Mouse (Mus musculus) naive thymus-derived CD4-positive, alpha-beta T cell, adult 2 months (primary cell): ENCODE results near the gene Exosc5.

ENCODE experiments used
- DNase-seq: peaks from one replicate; pipeline ENCODE4 v3.0.0-alpha.2; 2011; ENCODE audit warnings: low read depth

Gene Exosc5

DNA sequence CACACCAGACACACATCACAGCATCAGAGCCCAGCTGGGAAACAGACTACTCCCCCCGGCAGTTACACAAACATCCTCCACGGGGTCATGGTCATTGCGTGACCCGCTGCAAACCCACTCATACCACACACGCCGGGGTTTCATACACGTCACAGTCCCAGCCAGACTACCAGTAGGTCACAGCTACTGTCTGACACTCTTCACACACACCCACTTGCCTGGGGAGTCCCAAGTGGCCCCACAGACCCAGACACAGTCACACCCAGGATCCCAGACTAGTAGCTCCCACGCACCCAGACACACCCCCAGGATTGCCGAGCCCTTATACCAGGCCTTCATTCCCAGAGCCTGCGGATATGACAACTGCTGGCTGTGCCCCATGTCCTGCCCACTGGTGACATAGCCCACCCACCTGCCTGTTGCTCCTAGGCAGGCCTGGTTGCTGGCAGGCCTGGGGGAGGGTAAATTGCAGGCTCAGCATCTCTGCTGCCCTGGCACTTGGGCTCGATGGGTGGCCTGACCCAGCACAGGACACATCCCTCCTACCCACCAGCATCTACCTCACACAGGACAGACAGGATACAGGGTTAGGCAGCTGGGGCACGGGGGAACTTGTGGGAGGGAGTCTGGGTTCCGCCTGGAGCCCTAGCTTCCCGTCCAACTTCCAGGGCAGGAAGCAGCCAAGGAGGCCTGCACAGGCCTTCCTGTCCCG, 48.8 kb downstream of the Exosc5 start:
- no peak for DNase-seq

DNA sequence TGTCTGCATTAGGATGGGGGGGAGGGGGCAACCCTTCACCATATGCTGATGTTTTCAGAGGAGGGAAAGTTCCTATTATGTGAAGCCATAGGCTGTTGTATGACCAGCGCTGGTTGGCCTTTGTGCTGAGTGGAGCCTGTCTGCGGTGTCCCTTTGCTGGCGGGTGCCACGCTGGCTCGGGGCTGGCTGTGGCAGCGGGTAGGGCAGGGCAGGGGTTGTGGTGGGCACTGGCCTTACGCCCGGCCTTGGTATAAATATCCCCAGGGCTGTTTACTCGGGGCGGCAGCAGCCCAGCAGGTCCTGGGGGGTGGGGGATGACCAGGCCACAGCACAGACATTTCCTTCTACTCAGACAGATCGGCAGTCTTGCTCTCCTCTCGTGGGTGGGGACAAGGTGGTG, 51.0 kb downstream of the Exosc5 start:
- DNase-seq: no peak

DNA sequence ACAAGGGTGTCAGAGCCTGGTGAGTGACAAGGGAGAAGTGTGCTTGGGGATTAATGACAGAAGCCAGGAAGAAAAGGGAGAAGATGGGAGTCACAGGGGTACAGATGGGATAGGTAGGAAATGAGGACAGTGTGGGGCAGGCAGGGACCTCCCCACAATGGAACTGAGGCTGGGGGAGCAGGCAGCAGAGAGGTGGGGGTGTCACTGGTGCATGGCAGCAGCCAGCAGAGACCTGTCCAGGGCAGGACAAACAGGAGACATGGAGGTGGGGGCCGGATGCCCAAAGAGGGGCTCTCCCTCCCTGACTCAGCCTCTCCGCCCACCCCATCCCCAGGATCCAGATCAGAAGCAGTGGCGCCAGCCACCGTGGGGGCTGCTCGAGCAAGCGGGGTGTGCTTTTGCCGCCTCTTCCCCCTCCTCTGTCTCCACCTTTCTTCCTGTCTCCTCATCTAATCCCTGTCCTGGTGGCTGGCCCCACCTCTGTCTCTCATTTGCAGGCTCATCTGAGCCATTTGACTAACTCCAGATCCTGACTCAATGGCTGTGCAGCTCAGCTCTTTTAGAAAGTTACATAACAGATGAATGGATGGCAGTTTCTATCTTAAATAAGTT, 51.7 kb downstream of the Exosc5 start:
- no peak for DNase-seq

DNA sequence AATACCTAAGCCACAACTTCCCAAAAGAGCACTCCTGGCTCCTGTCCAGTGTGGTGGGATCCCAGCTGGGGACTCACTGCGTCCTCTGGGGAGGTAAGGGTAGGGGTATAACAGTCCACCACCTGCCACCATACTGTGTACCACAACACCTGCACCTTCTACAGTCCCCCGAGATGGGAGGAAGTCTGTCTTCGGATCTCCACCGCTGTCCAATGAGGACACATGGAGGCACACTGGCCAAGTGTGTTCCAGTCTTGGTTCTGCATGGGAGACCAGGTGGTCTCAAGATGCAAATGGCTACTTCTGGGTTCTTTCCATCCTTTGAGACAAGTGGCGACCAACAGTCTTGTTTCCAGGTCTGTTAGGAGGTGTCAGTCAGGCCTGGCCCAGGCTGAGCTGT, 52.2 kb downstream of the Exosc5 start:
- no peak for DNase-seq

DNA sequence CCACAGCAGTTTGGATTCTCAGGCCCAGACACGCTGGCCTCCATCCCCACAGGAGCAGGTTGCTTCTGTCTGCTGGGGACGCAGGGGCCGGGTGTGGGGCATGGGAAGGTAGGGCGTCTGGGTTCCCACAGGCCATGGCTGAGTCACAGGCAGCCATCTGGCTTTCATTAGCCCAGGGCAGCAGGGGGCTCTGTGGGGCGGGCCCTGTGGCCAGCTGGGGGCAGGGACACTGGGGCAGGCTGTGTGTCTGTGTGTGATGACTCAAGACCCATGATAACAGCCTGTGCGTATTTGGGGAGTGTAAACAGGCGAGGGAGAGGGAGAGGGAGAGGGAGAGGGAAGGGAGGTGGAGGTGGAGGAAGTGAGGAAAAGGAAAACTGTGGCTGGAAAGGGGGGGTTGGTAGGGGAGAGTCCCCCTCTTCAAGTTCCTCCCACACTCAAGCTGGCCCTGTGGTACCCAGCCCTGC, 52.8 kb downstream of the Exosc5 start:
- DNase-seq: no peak

DNA sequence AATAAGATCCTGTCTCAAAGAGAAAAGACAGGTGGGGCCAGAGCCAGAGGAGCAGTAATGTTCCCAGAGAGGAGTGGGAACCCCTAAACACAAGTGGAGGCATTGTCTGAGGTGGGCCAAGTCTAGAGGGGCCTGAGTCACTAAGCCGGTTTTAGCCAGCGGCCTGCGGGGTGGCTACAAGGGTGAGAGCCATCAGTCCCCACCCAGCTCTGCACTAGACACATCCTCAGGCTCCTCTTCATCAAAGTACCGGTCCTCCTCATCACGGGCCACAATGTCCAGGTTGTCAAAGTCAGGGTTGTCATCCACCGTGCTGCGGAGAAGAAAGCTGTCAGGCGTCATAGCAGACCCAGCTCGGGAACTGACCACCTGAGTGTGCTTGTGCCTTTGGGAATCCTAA, 53.8 kb downstream of the Exosc5 start:
- DNase-seq: no peak

DNA sequence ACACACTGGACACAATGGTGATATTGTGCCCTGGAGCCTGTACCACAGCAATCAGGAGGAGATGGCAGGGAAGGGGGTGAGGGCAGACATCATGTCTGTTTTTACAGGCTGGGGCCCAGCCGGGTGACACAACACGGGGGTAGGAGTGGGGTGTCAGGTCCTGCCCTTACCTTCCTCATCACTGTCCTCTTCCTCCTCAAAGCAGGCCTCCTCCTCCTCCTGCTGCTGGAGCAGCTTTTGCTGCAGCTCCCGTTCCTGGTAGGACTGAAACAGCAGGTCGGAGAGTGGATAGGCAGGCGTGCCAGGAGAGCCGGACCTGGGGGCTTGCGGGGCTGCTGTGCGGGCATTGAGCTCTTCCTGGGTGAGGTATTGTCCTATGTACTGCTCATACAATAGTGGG, 55.6 kb downstream of the Exosc5 start:
- DNase-seq: no peak

DNA sequence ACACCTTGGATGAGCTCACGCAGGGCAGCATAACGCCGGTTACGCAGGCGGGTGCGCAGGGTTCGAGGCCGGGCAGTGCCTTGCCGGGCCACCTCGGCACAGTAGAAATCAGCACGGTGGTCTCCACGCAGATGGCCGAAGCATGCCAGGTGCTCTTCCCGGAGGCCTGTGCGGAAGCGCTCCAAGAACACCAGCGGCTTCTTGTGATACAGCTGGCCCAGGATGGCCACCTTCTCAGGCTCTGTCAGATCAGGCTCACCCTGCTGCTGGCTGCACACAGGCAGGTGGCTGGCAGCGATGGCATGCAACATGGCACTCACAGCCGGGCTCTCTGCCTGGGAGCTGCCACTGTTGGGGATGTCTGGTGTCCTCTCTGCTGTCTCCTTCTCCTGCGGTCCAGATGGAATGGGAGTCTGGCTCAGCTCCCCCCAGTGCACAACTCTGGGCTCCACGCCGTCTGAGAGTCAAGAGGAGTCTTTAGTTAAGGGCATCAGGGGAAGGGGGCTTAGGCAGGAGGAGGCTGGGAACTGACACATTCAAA, 56.8 kb downstream of the Exosc5 start:
- no peak for DNase-seq

DNA sequence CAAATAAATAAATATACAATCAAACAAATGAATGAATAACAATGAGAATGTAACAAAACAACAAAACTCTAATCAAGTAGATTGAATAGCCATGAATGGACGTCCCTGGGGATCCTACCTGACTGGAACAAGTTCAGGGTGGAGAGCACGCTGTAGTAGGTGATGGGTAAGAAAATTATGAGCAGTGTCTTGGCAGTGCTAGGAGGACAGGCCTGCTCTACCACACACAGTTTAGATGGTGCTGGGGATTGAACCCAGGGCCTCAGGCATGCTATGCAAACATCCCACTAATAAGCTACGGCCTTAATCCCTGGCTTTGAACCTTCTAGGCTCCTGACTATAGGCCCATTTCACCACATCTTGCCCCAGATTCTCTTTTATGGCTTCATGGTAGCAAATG, 58.5 kb downstream of the Exosc5 start:
- DNase-seq: no peak

DNA sequence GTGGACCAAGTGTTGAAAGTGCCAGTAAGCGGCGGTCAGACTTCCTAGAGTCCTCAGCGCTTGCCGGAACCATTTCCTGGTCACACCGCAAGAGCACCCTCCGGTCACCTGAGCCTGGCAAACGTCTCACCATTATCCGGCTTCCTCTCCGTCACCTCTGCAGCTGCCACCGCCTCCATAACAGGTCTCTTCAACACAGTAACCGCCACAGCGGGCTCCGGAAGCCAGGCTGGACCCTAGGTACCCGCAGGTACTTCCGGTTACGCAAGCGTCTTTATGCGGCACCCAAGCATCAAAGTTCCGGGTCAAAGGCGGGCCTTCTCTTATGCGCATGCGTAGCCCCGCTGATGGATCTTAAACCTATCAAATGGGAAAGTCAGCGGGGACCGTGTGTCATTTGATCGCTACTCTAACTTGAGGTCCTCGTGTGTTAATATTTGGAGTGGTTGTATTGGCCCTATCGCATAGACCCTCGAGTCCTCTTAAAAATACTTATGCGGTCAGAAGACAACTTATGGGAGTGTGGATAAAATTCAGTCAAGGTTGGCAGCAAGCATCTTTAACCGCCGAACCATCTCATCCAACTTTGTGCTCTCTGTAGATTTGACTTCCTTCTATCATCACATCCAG, 59.9 kb downstream of the Exosc5 start, which contains the start of gene Ccdc97:
Gene Ccdc97, minus strand, starts transcription at position 301 of the 630 bp plus-strand sequence.
- peak; percentile 96 for DNase-seq

DNA sequence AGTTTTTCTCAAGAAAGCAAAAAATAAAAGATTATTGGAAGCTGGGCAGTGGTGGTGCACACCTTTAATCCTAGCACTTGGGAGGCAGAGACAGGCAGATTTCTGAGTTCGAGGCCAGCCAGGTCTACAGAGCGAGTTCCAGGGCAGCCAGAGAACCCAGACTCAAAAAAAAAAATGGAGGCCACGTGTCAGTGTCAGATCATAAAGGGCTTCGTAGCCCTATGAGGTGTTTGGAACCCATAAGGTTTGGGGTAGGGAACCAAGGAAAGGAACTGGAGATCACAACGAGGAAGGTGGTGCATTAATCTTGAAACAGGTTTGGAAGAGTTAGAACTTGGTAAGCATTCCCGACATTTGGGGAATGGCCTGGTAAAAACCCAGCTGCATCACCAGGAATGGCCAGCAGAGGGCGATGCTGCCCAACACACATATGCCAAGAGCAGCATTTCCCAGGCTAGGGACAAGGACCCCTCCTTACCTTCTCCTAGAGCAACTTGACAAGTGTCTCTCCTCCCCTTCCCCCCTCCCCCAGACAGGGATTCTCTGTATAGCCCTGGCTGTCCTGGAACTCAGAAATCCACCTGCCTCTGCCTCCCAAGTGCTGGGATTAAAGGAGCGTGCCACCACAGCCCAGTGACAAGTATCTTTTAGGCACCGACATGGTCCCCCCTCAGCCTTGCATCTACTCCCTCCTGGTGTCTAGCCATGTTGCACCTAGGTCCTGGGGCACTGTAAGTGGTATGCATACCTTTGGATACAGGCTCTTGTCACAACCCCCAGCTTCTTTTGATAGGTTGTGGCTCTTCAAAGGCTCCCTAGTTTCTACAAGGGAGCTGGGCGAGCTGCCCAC, 61.0 kb downstream of the Exosc5 start:
- DNase-seq: peak; percentile 78

DNA sequence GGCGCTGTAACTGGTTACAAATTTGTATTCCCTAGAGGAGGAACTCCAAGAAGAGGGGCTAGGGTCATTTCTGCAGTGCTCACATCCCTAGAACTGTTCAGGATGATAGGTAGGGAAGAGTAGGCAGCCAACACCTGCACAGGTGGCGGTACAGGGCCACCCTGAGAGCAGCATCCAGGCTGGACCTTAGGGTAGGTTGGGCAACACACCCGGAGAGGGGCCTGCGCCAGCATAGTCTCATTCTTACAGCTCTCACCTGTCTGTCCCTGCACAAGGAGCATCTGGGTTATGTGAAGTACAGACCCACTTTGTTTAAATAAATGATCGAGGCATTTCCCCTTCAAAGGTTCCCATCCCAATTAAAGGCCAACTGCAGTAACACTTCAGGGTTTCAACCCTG, 61.8 kb downstream of the Exosc5 start:
- DNase-seq: no peak
